Mouse (Mus musculus): ENCODE measurements at regions not wholly inside any gene's neighbourhood (a gene's known extent, or its start where the extent isn't known, plus 50 kb on each side); places are given as distances from the start of the nearest gene placed in this dataset.

GRCm38 (mm10) chr6:117607023-117607422 lies 234.0 kb upstream of the Zfp637 start:
- TF ChIP-seq TCF12 (IDR thresholded peaks at IDR 0.05; ENCODE audit: low read depth, low read length) (no peak), CTCF (IDR thresholded peaks at IDR 0.05 in 2 of 3, conservative IDR thresholded peaks at IDR 0.05 in 1 of 3; ENCODE audit: control insufficient read depth in 1 of 3, insufficient read depth in 1 of 3, low read depth in 2 of 3, low read length in 3 of 3, poor library complexity in 1 of 3, severe bottlenecking in 1 of 3) (no peak), MAFK (IDR thresholded peaks at IDR 0.05; ENCODE audit: borderline replicate concordance, low read depth, low read length) (no peak)
